Mouse (Mus musculus) adrenal gland, postnatal 4 days (tissue): ENCODE data around the gene Rhot2. TPM values are rescaled to one million over a fixed set of nuclear protein-coding genes. Genes with fewer than 3 reads are reported as not detected.
A peak's percentile ranks its signal among the peaks of the same experiment; 100 is the strongest.
"Not testable (repeated sequence)": the region's sequence is repeated elsewhere in the genome, so short reads cannot be mapped to it uniquely, and the experiment has no call there.

Experiments
- DNase-seq, 2 experiments: peaks; one replicate each; pipeline ENCODE4 v3.0.0; 2021 to 2022; ENCODE audit warnings: low spot score in 2 of 2, mixed read lengths in 2 of 2
- total RNA-seq, 2 experiments: library from RNA; stranded (reverse); gene quantifications; 2 replicates each; pipeline ENCODE4 v1.2.3; 2021

Gene Rhot2
- total RNA-seq, 2 experiments from 2014 or later: 89.6 to 95.0 TPM

- DNase-seq: no peak
These were observed 14.4 kb downstream of the Rhot2 start for GRCm38 (mm10) chr17:25830200-25830753.

DNA sequence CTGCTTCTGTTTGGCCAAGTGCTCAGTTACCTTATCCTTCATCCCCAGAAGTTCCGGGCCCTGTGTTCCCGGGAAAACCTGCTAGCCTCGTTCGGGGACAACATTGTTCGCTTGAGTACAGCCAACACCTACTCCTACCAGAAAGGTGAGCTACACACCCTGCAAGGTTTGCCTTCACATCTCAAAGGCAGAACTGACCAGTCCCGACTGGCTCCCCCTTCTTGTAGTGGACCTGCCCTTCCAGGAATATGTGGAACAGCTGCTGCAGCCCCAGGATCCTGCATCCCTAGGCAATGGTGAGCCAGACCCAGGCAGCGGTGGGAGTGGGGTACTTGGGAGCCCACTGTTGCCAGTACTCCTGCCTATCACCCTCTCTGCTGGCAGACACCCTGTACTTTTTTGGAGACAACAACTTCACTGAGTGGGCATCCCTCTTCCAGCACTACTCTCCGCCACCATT is 15.1 kb downstream of the Rhot2 start:
- DNase-seq: no peak

- DNase-seq: peak; percentile 50 to 61
These were observed 15.7 kb downstream of the Rhot2 start, which contains the start of gene Jmjd8 for GRCm38 (mm10) chr17:25828712-25829557. Jmjd8 (plus strand) TSS chr17:25828867.

GRCm38 (mm10) chr17:25828223-25828594 is 16.4 kb downstream of the Rhot2 start:
- DNase-seq: no peak

- DNase-seq: no peak
These were observed 17.0 kb downstream of the Rhot2 start for GRCm38 (mm10) chr17:25827546-25828222.

DNA sequence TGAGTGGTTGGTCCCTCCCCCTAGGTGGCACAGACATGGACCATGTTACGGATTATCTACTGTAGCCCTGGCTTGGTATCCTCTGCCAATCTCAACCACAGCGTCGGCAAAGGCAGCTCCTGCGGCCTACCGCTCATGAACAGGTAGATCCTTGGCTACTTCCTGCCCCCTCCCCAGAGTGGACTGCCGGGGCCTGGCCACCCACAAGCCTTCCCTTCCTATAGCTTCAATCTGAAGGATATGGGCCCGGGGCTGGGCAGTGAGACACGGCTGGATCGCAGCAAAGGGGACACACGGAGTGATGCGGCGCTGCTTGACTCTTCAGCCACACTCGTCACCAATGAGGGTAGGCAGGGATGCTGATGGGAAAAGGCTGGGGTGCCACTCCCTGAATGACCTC is 17.6 kb downstream of the Rhot2 start:
- DNase-seq: no peak

GRCm38 (mm10) chr17:25825984-25826570 is 18.6 kb downstream of the Rhot2 start:
- no peak for DNase-seq

DNA sequence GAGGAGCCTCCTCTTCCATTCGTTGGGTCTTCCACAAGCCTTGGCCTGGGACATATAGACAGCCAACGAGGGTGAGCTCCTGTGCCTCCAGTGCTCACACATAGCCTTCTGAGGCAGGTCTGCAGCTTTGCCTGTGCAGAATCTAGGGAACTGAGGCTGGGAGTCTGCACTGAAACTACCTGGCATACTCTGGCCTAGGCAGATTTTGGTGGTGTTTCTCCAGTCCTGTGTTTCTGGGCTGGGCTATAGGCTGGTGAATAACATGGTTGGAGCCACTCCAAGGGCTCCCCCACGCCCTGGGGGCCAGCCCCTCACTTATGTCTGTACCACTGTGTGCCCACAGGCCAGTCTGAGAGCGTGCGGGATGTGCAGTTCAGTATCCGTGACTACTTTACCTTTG is 19.3 kb downstream of the Rhot2 start:
- DNase-seq: no peak

DNA sequence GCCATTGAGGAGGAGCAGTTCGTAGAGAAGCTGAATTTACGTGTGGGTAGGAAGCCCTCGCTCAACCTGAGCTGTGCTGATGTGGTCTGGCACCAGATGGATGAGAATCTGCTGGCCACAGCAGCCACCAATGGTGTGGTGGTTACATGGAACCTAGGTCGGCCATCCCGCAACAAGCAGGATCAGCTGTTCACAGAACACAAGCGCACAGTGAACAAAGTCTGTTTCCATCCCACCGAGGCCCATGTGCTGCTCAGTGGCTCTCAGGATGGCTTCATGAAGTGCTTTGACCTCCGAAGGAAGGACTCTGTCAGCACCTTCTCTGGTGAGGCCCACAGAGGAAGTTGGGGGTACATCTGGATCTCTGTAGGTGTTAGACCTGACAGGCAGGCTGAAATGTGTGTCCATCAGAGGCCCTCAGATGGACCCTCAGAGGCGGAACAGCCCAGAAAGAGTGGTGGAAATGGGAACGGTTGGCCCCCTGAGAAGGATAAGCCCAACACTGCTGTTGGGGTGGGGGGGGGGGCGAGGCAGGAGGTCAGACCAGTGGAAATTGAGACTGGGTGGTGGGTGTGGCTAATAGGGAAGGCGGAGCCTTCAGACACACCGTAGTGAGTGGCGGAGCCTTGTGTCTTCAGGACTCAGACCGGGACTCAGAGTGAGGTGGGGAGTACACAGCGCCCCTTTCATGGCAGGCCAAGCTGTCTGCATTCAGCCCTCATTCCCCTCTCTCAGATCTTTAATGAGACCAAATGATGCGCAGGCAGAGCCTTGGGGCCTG is 20.1 kb downstream of the Rhot2 start:
- DNase-seq: no peak

DNA sequence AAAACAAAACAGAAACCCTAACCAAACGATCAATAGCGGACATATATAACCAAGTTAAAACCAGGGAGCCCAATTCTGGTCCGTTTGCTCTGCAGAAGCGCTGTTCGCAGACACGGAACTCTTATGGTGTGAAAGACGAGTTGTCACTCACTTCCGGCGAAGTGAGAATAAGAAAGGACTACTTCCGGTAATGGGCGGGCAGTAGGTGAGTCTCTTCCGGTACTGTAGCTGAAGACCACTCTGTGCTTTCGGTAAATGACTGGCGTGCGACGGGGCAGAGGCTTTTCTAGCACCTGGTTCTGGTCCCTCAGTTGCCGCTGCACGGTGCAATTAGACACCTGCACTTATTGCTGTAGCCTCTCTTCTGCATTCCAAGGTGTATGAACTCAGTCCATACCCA is 21.2 kb downstream of the Rhot2 start, which contains the start of gene Wdr24:
Gene Wdr24 (plus strand): TSS at position 176 of the 400 bp plus-strand sequence.
- peak in 1 of 2 experiments; percentile 64 for DNase-seq

DNA sequence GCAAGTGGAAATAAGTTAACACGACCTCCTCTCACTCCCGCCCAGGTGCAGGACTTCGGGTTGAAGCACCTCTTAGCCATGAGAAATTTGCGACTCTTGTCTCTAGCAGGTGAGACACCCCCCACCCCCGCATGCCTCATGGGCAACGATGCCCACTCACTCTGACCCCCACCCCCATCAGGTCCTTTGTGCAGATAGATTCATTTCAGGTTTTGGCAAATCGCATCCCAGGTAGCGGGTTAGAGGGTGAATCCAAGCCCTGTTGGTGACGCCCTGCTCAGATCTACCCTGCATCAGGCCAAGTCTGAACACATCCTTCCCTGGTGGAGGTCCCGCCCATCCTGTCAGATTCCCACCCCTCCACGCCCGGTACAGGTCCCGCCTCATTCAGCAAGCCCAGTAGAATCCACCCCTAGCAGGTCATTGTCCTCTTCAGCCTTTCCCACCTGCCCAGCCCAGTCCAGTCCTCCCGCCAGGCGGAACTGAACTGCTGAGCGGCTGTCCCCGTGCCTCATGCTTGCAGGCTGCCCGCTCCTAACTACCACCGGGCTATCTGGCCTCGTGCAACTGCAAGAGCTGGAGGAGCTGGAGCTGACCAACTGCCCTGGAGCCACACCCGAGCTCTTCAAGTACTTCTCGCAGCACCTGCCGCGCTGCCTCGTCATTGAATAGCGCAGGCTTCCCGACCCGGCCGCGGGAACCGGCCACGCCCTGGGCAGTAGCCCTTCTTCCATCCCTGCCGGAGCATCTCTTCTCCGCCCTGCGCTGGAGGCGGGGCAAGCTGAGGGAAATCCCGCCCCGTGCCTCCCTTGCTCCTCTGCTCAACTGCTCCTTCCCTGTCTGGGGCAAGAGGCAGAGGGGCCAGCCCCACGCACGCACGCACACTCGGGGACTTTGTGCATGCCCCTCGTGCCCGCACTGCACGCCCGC is 25.5 kb downstream of the Rhot2 start:
- no peak for DNase-seq

DNA sequence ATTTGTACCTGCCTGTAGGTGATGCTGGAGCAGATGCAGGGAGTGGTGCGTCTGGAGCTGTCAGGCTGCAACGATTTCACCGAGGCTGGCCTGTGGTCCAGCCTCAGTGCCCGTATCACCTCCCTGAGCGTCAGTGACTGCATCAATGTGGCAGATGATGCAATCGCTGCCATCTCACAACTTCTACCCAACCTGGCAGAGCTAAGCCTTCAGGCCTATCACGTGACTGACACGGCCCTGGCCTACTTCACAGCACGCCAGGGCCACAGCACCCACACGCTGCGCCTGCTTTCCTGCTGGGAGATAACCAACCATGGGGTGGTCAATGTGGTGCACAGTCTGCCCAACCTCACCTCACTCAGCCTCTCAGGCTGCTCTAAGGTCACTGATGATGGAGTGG is 27.0 kb downstream of the Rhot2 start:
- no peak for DNase-seq

- peak; percentile 78 to 84 for DNase-seq
These were observed 31.2 kb downstream of the Rhot2 start for GRCm38 (mm10) chr17:25813471-25813870.

GRCm38 (mm10) chr17:25810890-25811289 is 33.8 kb downstream of the Rhot2 start:
- no peak for DNase-seq

DNA sequence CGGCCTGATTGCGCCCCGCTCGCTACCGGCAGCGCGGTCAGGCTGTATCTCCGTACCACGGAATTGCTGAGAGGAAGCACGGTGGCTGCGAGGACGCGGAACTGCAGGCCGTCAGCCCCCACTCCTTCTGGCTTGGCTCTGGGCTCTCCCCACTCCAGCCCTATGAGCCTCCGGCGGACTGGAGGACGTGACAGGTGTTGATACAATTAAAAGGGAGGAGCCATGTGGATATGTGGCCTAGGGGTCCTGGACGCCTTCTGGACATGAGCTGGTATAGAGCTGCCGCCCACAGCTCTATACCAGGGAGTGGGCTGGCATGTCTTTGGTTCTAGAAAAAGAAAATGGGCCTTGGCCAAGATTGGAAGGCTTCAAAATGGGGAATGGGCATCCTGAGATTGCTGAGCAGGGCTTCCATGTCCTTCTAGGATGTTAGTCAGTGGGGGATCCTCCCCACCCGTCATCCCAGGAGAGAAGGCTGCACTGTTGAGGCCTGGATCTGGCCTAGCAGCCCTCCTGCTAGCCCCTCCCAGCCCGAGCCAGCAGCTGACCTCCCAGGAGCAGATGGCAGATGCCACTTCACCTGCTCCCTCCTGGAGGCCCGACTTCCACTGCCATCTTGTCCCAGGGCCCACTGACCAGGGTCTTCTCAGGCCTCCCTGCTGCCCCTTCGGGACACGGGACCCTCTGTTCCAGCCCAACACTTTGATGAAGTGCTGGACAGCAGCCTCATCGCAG is 34.9 kb downstream of the Rhot2 start:
- DNase-seq: no peak

GRCm38 (mm10) chr17:25808789-25809605 is 35.7 kb downstream of the Rhot2 start, which contains the start of gene Fbxl16:
Fbxl16 (plus strand) TSS chr17:25809085.
- DNase-seq: peak in 1 of 2 experiments; percentile 55

GRCm38 (mm10) chr17:25808028-25808427 is 36.6 kb downstream of the Rhot2 start:
- DNase-seq: no peak

GRCm38 (mm10) chr17:25807452-25807851 is 37.2 kb downstream of the Rhot2 start:
- DNase-seq: not testable (repeated sequence)
